Mouse (Mus musculus): Measurements from ENCODE around the gene Msrb1.
A peak's percentile ranks its signal among the peaks of the same experiment; 100 is the strongest.

Msrb1 gene

DNA sequence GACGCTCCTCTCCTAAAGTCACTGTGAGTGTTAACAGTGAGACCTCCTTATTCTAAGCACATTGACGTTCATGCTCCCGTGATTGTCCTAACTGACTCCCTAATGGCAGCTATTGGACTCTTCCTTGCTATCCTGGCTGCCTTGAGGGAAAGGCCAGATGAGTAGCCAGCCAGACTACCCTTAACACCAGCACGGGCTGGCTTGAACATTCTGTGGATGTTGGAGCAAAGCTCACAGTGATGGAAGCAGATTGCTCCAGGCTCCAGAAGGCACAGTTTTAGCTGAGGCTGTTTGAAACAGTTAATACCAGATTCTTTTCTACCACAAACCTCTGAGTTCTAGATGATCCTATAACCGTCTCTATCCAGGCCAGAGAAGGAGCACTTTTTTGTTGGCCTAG lies 7.5 kb downstream of the Msrb1 start:
- DNase-seq (ENCODE audit: low spot score): no peak

DNA sequence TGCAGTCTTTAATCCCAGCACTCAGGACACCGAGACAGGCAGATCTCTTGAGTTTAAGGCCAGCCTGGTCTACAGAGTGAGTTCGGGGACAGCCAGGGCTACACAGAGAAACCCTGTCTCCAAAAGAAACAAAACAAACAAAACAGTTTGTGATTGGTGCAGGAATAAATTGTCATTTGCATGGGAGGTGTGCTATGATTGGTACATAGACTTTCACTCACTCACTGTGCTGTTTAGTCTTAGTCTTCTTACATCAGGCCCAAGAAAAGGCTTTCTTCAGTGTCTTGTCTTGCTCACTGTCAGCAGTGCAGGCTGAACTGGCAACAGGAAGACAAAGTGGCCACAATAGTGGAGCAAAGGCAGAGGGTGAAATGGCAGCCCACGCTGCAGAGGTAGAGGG lies 7.9 kb downstream of the Msrb1 start:
- no peak for DNase-seq (ENCODE audit: low spot score)

DNA sequence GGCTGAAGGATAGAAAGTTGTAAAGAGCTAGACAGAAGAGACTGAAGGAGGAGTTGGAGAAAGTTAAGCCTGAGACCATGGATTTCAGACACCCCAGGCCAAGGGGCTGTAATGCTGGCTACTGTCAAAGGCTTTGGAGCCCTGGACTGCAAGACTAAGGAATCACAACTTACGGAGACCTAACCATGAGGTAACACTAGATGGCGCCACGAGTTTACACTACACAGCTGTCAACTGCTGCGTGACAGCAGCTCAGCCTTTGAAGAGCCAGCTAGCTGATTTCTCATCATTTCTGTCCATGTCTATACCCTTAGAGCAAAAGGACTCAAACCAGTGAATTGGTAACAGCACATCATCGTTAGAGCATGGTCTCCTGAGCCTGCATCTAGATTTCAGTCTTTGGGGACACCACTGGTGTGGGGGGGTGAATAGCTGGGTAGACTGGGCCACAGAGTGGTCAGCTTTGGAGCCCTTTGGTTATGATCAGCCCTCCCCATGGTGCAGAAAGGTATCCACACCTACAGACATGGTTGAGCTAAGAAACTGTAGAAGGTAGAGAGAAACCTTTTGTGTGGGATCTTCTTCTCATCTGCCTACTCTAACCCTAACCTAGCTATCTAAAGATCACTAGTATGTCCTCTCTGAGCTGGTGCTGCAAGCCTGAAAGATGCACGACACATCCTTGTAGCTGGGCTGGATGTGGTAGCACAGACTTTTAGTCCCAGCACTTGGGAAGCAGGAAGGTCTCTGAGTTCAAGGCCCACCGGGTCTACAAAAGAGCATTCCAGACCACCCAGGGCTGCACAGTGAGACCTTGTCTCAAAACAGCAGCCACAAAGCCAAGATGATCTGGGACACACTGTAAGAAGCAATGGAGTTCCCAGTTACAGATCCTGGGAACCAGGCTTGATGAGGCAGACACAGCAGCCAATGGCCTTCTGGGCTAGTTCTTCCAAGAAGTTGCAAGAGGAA lies 9.4 kb downstream of the Msrb1 start:
- peak; percentile 95 for DNase-seq (ENCODE audit: low spot score)

DNA sequence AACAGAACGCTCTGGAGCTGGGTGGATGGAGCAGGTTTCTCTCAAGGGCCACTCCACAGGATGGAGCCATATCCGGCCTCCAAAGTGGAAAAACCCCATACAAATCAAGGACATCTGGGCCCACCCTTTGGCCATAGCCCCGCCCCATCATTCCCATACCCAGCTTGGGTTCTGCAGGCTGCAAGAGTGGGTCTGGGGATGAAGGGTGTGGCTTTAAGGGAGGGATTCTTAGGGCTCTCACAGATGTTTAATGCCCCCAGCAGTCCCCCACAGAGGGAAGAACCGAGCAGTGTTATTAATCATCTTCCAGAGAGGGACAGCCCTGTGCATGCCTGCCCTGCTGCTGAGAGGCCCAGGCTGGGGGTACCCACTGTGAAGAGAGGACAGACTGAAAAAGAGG lies 10.5 kb downstream of the Msrb1 start:
- no peak for DNase-seq (ENCODE audit: low spot score)

DNA sequence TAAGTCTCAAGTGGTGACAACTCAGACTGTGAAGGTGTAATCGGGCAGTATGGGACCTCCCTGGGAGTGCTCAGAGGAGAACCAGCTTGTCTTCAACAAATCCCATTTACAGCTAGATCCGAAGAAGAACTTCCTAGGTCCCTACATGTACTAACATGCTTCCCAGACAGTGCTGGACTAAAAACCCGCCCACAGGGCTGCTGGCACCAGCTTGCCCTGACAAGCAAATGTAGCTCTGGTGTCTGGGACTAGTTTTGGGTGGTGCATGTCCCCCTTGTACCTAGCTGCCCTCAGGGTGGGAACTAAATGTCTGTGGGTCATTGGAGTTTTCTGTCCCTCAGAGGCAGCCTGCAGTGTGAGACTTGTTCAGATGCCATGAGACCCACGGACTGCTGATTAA lies 15.1 kb downstream of the Msrb1 start:
- DNase-seq (ENCODE audit: low spot score): no peak

DNA sequence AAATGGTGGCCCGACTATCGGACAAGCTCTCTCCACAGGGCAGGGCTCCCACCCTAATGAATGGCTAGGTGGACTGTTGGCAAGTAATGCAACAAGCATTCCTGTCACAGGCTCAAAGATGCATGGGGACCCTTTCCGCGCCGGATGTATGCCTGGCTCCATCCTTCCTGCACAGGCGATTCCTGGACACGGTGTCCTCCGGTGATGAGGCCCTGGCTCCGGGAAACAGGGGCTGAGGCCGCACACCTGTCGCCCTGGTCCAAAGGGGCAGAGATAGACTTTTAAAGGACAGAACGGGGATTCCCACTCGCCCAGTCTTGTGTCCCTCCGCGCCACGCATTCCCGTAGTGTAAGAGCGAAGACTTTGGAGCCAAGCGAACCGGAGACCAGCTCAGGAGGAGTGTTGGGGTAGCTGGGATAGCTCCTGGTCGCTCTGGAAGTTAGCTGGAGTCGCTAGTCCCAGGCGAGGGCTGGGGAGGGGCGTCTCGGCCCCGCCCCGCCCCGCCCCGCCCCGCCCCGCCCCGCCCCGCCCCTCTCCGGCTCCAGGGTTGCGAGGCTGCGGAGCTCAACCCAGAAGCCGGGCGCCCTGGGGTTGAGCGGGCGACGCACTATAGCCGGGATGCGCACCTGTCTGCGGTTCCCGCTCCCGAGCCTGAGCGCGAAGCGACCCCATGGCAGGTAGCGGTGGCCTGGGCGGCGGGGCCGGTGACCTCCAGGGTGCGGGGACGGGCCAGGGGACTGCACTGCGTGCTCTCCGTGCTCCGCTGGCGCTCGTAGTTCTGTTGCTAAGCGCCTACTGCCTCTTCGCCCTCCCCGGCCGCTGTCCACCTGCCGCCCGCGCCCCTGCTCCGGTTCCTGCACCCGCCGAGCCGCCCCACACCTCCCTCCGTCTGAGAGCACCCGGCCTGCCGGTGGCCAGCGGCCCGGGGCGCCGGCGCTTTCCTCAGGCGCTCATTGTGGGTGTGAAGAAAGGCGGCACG lies 16.3 kb downstream of the Msrb1 start, which contains the start of gene Hs3st6:
Hs3st6 (plus strand) TSS at position 574 of the 980 bp plus-strand sequence.
- DNase-seq (ENCODE audit: low spot score): peak; percentile 60

DNA sequence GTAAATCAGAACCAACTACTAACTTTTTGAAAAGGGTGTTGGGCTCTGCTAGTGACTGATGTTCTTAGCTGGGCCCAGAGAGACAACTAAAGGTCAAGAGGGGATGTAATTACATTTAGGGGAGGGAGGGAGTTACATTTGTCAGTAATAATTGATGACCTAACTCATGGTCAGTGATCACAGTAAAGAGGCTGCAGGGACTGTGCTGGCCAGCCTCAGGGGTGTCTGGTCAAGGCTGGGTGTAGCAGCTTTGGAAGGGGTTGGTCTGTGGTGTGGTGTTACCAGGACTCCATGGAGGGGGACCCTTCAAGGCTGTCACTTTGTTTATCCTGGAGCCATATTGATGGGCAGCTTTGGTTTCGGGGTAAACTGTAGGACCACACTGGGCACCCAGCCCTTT lies 21.0 kb downstream of the Msrb1 start:
- no peak for DNase-seq (ENCODE audit: low spot score)

DNA sequence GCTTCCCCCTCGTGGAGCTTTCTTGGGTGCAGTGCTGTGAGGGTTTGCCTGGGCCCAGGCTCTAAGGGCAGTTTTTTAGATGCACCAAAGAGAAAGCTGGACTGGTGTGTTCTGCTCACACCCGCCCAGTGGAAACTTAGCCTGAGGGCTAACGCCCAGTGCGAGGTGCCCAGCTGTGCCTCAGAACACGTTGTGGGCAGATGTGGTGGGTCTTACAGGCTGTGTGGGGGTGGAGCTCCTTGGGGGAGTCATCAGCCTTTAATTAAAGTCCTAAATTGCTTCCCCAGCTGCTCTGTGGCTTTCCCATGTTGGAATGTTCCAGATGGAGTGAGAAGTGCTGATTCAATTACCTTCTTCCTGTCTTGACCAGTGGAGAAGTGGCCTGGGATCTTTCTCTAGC lies 24.7 kb downstream of the Msrb1 start:
- peak; percentile 40 for DNase-seq (ENCODE audit: low spot score)

DNA sequence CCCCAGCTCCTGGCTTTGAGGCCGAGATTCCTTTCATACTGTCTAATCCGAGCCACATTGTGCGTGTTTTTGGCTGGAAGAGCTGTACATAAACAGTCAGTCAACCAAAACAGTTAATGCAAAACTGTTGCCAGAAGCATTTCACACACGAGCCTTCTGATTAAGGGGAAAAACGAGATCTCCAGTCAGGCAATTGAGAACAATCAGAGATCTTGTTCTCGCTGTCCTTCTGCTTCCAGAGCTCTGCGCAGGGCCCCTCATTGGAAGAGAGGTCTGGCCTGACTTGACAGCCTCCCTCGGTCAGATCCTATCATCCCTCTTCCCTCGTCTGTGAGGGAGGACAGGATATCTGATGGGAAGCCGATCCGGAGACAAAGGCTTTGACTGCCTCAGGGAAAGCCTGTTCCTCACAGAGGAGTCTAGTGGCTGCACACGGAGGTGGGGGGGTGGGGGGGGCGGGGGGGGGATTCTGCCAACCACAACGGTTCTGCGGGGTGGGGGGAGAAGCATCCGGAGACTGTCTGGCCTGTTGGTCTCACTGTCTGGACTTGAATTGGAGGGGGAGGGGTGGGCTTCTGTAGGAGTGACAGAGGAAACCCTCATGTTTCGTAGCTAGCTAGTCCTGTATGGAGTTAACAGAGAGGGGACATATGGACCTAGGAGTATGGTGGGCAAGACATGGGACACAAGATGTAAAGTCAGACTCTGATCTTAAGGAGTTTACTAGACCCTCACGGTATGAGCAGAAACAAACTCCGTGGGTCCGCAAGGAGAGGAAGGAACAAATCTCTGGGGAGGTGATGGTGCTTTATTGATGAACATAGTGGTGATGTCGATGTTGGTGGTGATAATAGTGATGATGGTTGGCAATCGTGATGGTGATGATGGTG lies 28.8 kb downstream of the Msrb1 start:
- DNase-seq (ENCODE audit: low spot score): peak; percentile 32

DNA sequence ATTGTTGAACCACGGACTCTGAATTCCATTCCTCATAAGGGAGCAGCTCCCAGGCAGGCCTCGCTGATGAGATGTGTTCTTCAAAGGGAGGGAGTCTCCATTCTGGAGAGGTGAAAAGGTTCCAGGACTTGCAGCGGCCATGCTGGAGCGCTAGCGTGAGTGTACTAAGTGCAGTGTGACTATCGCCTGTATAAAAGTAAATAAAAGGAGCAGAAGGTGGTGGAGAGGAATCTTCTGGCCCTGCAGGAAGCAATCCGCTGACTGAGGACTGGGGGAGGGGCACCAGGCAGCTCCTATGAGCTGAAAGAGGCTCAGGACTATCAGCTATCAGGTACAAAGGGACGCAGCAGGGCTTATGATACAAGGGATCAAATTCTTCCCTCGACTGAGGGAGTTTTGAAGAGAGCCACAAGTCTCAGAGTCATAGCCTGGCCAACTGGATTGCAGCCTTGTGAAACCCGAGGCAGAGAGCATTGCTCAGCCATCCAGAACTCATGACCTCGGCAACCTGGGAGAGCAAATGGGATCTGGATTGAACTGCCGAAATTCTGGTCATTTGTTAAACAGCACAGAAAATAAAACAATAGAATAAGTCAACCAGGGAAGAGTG lies 29.9 kb downstream of the Msrb1 start:
- no peak for DNase-seq (ENCODE audit: low spot score)

DNA sequence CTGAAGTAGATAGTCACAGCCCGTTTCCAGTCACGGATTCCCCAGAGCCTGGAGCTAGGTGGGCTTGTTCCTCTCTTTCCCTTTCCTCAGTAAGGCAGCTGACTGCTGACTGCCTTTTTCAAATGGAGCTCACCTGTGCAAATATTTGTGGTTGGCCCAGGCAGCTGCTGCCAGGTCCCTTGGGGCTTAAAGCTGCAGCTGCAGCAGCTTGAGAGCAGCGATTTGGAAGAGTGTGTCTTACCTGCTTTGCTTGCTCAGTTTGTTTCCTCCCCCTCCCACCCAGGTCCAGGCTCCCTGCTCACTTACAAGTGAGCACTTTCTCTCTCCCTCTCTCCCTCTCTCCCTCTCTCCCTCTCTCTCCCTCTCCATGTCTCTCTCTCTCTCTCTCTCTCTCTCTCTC lies 32.7 kb downstream of the Msrb1 start:
- no peak for DNase-seq (ENCODE audit: low spot score)

DNA sequence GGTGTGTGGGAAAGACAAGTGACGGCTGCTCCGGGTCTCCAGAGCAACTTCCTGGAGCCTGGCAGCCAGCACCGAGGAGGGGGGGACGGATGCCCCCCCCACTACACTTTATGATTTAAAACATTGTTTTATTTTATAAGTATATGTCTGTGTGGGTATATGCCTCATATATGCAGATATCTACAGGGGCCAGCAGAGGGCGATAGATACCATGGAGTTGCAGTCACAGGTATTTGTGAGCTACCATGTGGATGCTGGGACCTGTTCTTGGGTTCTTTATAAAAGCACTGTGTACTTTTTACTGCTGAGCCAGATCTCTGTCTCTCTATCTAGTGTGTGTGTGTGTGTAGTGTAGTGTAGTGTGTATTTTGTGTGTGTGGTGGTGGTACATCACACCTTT lies 36.8 kb downstream of the Msrb1 start:
- DNase-seq (ENCODE audit: low spot score): no peak

DNA sequence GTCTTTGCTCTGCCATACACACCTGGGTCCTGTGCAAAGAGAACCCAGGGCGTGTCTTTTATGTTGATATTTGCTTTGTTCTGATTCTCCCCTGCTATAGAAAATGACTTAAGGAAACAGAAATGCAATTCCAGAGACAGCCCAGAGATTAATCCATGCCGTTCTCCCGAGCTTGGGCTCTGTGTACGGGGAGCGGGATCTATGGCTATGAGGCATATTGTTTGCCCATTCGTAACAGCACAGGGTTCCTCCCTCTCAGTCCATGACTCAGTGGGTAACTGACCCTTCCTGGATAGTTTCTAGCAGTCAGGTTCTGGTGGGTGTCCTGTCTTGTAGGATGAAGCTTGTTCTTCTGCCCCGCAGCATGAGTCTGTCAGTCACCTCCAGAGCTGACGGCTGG lies 38.7 kb downstream of the Msrb1 start:
- DNase-seq (ENCODE audit: low spot score): no peak

DNA sequence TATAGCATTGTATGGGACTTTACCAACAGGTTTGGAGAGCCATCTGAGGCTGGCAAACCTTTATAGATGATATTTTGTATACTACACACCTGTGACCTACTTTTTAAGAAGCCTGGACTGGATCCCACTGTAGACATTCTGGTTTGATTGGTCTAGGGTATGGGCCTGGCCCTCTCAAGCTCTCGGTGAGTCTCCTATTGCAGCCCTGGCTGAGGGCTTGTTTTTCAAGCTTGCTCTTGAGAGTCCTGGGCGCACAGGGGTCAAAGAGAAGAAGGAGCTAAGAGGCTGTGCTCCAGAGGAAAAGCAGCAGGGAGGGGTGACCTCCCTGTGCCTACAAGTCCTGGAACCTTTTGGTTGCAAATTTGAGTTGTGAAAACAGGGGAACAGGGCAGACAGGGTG lies 40.6 kb downstream of the Msrb1 start:
- DNase-seq (ENCODE audit: low spot score): no peak

DNA sequence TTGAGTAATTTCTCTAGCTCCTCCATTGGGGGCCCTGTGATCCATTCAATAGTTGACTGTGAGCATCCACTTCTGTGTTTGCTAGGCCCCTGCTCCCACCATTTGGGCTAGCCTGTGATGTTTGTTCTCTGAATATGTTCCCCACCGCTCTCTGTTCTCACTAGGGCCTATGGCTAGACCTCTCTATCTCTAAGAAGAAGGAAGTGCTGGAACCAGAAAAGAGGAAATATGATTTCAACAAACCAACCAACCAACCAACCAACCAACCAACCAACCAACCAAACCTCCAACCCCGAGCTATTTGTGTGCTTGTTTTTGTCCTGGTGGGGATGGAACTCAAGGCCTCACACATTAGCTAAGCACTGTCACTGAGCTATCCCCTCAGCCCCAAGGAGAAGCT lies 44.4 kb downstream of the Msrb1 start:
- DNase-seq (ENCODE audit: low spot score): no peak

DNA sequence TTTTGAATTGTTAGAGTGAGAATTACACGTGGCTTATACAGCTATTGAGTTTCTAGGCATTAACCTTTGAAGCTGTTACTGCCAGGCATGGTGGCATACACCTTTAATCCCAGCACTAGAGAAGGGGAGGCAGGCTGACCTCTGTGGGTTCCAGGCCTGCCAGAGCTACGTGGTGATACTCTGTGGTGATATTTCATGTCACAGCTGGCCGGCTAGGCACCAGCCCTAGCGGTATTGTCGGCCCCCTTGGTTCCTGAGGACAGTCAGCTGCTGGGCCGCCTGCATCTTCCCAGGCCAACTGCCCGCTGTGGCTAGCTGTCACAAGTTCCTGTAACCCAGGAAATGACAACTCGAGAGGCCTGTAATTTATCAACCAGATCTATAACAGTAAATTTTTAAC lies 55.7 kb downstream of the Msrb1 start:
- DNase-seq (ENCODE audit: low spot score): no peak

Measured in embryo, embryonic 10.5 days (tissue).